Mouse (Mus musculus): ENCODE measurements around the gene Megf11. TPM values are rescaled to one million over a fixed set of nuclear protein-coding genes. Genes with fewer than 3 reads are reported as not detected.

Megf11 gene
- polyA plus RNA-seq (2015; fragmentation: Nextera tagmentation; extraction: Ambion mirVana): 0.66 and 0.69 TPM in 2 replicates

DNA sequence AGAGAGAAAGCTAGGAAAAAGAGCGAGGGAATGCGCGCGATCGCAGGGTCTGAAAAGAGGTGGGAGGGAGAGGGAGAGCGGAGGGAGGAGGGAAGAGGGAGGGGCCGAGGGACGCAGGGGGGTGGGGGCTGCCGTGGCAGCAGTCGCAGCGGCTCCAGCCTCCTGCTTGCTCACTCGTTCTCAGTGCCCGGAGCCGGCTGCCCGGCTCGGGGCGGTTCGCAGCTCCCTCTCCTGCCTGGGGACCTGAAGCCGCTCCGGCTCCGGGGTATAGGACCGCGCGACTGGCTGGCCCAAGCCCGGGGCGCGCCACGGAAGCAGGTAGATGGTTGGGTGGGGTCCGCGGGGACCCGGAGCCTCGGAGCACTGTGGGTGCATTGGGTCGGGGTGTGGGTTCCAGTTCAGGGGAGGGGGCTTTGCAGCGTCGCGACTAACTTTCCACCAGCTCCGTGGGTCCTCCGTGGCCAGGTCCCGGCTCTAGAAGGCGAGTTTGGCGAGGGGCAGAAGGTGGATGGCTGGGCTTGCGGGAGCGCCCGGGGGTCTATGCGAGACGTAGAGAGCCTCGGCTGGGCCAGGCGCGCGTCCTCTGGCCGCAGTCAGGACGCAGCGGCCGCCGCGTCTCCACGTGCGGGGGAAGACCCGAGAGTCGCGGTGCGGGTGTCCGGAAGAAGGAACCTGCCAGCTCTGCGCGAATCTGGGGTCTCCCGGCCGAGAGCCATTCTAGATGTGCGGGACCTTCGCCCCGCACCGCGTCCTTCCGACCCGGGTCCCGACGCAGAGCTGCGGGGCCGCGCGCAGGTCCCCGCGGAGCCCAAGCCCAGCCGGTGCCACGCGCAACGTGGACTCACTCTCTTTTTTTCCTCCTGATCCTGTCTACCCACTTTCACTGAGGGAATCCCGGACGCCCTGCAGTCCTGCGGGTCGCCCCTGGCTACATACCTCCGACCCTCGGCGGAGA lies at the start of gene Megf11:
Gene Megf11, plus strand, starts transcription at position 116 of the 955 bp plus-strand sequence.

DNA sequence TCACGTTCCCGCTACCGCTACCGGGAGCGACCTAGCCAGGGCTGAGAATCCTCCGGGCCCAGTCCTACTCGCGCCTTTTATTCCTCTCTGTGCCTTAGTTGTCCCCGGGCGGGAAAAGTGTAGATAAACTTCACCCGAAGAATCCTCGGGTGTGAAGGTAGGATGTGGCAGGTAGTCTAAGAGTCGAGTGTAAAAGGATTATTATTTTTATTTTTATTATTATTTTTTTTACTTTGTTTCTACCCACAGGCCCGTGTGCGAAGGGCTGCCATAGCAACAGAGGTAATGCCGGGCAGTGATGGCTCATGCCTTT lies 44.2 kb upstream of the Megf11 start, which contains the start of gene Dis3l:
Gene Dis3l, minus strand, starts transcription at position 35 of the 313 bp plus-strand sequence.

DNA sequence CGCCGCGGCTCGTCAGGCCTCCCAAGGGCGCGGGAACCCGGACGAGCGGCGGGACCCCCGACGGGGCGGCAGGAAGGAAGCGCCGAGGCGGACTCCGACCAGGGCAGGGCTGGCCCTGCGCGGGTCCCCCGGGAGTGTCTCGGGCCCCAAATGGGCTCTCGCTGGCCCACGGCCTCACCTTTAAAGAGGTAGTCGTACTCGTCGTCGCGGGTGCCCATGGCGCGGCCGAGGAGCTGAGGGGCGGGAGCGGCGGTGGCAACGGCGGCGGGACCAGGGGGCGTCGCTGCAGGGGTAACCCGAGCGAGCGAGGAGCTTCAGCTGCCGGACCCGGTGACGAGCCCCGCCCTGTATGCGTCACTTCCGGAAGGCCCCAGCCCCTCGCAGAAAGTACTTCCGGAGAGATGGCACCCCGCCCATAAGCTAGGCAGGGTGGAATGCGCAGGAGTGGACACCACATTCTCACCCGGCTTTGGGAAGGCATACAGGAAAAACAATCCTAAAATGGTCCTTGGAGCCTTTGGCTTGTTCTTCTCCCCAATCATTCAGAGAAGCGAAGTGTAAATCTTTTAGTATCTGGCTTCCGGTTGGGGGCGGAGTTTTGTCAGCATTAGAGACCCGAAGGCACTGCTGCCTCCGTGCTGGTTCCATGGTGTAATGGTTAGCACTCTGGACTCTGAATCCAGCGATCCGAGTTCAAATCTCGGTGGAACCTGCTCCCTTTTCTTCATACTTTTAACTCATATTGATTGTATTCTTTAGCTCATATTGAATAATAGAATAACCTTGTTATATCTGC lies 352.2 kb downstream of the Megf11 start, which contains the start of gene Rab11a:
Gene Rab11a, minus strand, starts transcription at position 353 of the 796 bp plus-strand sequence.

Small RNAs within 50 kb of the gene (microRNA-seq; reads per million reads assigned to microRNA genes)
- gene Gm47308: 0 reads per million in 2 experiments

Other genes starting within 250 kb of the Megf11 start
- 3.6 and 4.2 TPM in 2 replicates for gene Zwilch, start 212.5 kb upstream of the Megf11 start, polyA plus RNA-seq (2015; fragmentation: Nextera tagmentation; extraction: Ambion mirVana)
- gene Rpl4, start 212.3 kb upstream of the Megf11 start, polyA plus RNA-seq (2015; fragmentation: Nextera tagmentation; extraction: Ambion mirVana): 719 and 767 TPM in 2 replicates
- gene Snapc5, start 206.4 kb upstream of the Megf11 start, polyA plus RNA-seq (2015; fragmentation: Nextera tagmentation; extraction: Ambion mirVana): 24.9 and 26.7 TPM in 2 replicates
- gene Uchl4, start 150.4 kb upstream of the Megf11 start, polyA plus RNA-seq (2015; fragmentation: Nextera tagmentation; extraction: Ambion mirVana): 1.3 and 1.5 TPM in 2 replicates
- gene Map2k1, start 132.0 kb upstream of the Megf11 start, polyA plus RNA-seq (2015; fragmentation: Nextera tagmentation; extraction: Ambion mirVana): 113 and 121 TPM in 2 replicates
- 54.9 and 71.4 TPM in 2 replicates for gene Tipin, start 104.0 kb upstream of the Megf11 start, polyA plus RNA-seq (2015; fragmentation: Nextera tagmentation; extraction: Ambion mirVana)
- gene Dis3l, start 44.3 kb upstream of the Megf11 start, polyA plus RNA-seq (2015; fragmentation: Nextera tagmentation; extraction: Ambion mirVana): 10.3 and 11.4 TPM in 2 replicates